Mouse (Mus musculus): ENCODE results near the gene Pdyn. TPM values are rescaled to one million over a fixed set of nuclear protein-coding genes. Genes with fewer than 3 reads are reported as not detected.
A peak's percentile ranks its signal among the peaks of the same experiment; 100 is the strongest.

Gene Pdyn
- polyA plus RNA-seq (2014; fragmentation: Nextera tagmentation; extraction: Ambion mirVana) = 0.25 and 0.40 TPM in 2 replicates

GRCm38 (mm10) chr2:129699484-129700158 lies at the start of gene Pdyn:
Gene Pdyn (minus strand): TSS chr2:129699844.
- ATAC-seq (replicated peaks; ENCODE audit: low FRiP score) (0 out of 2 replicates have a peak, but pooled peaks have one; percentile 36), DNase-seq (ENCODE audit: low spot score) (peak; percentile 75)
- Histone ChIP-seq H3K4me2 (ENCODE audit: low read depth, low read length, severe bottlenecking) (peak within 1 kb of the TSS; percentile 45), H3K36me3 (ENCODE audit: control insufficient read depth, insufficient read depth, low read length) (no peaks in the 10 kb centered on the region), H3K4me3 (ENCODE audit: low read depth, low read length) (peak within 1 kb of the TSS; percentile 12; the same call in 1 of the 2 replicates), H3K4me1 (replicated peaks; ENCODE audit: control insufficient read depth, insufficient read depth, low read length) (no peaks in the 10 kb centered on the region), H3K27me3 (ENCODE audit: control insufficient read depth, insufficient read depth, low read length) (peaks cover 2% of the 10 kb centered on the region; the same call in 1 of the 2 replicates), H3K9ac (ENCODE audit: low read length) (peak within 1 kb of the TSS; percentile 30; the same call in 1 of the 2 replicates), H3K9me3 (ENCODE audit: control insufficient read depth, low read length) (no peaks in the 10 kb centered on the region), H3K27ac (ENCODE audit: low read depth, low read length) (no peak within 1 kb of the TSS)
- 7% methylated on average over 20 of the region's 20 CpGs for WGBS

GRCm38 (mm10) chr2:129742016-129742415 lies 42.4 kb upstream of the Pdyn start:
- H3K36me3 ChIP-seq (ENCODE audit: control insufficient read depth, insufficient read depth, low read length) = no peaks in the 10 kb centered on the region
- no peak for DNase-seq (ENCODE audit: low spot score)
- H3K4me2 ChIP-seq (ENCODE audit: low read depth, low read length, severe bottlenecking) = no peak overlapping the region
- no peaks in the 10 kb centered on the region for H3K4me1 ChIP-seq (replicated peaks; ENCODE audit: control insufficient read depth, insufficient read depth, low read length)
- no peak overlapping the region for H3K4me3 ChIP-seq (ENCODE audit: low read depth, low read length)
- no peak overlapping the region for H3K9ac ChIP-seq (ENCODE audit: low read length)
- no peak overlapping the region for H3K27ac ChIP-seq (ENCODE audit: low read depth, low read length)
- H3K27me3 ChIP-seq (ENCODE audit: control insufficient read depth, insufficient read depth, low read length) = no peaks in the 10 kb centered on the region
- no peak for ATAC-seq (replicated peaks; ENCODE audit: low FRiP score)
- H3K9me3 ChIP-seq (ENCODE audit: control insufficient read depth, low read length) = no peaks in the 10 kb centered on the region
- 94% methylated on average over 7 of the region's 7 CpGs for WGBS

- Histone ChIP-seq H3K9ac (ENCODE audit: low read length) (no peak overlapping the region), H3K4me1 (replicated peaks; ENCODE audit: control insufficient read depth, insufficient read depth, low read length) (no peaks in the 10 kb centered on the region), H3K4me2 (ENCODE audit: low read depth, low read length, severe bottlenecking) (no peak overlapping the region), H3K27ac (ENCODE audit: low read depth, low read length) (no peak overlapping the region), H3K36me3 (ENCODE audit: control insufficient read depth, insufficient read depth, low read length) (no peaks in the 10 kb centered on the region), H3K9me3 (ENCODE audit: control insufficient read depth, low read length) (no peaks in the 10 kb centered on the region), H3K27me3 (ENCODE audit: control insufficient read depth, insufficient read depth, low read length) (no peaks in the 10 kb centered on the region), H3K4me3 (ENCODE audit: low read depth, low read length) (no peak overlapping the region)
- DNase-seq (ENCODE audit: low spot score) = no peak
- 87% methylated on average over 3 of the region's 3 CpGs for WGBS
- no peak for ATAC-seq (replicated peaks; ENCODE audit: low FRiP score)
Observed at GRCm38 (mm10) chr2:129740515-129740914, 40.9 kb upstream of the Pdyn start.

GRCm38 (mm10) chr2:129734031-129734430 lies 34.4 kb upstream of the Pdyn start:
- Histone ChIP-seq H3K36me3 (ENCODE audit: control insufficient read depth, insufficient read depth, low read length) (no peaks in the 10 kb centered on the region), H3K27ac (ENCODE audit: low read depth, low read length) (no peak overlapping the region), H3K9me3 (ENCODE audit: control insufficient read depth, low read length) (no peaks in the 10 kb centered on the region), H3K9ac (ENCODE audit: low read length) (no peak overlapping the region), H3K4me2 (ENCODE audit: low read depth, low read length, severe bottlenecking) (no peak overlapping the region), H3K4me1 (replicated peaks; ENCODE audit: control insufficient read depth, insufficient read depth, low read length) (no peaks in the 10 kb centered on the region), H3K27me3 (ENCODE audit: control insufficient read depth, insufficient read depth, low read length) (no peaks in the 10 kb centered on the region), H3K4me3 (ENCODE audit: low read depth, low read length) (no peak overlapping the region)
- DNase-seq (ENCODE audit: low spot score) (no peak), ATAC-seq (replicated peaks; ENCODE audit: low FRiP score) (no peak)
- 86% methylated on average over 8 of the region's 8 CpGs for WGBS

GRCm38 (mm10) chr2:129729681-129730080 lies 30.0 kb upstream of the Pdyn start:
- 87% methylated on average over 1 of the region's 1 CpGs for WGBS
- DNase-seq (ENCODE audit: low spot score) = no peak
- no peak overlapping the region for H3K9ac ChIP-seq (ENCODE audit: low read length)
- H3K36me3 ChIP-seq (ENCODE audit: control insufficient read depth, insufficient read depth, low read length) = no peaks in the 10 kb centered on the region
- H3K27ac ChIP-seq (ENCODE audit: low read depth, low read length) = no peak overlapping the region
- ATAC-seq (replicated peaks; ENCODE audit: low FRiP score) = no peak
- H3K4me1 ChIP-seq (replicated peaks; ENCODE audit: control insufficient read depth, insufficient read depth, low read length) = no peaks in the 10 kb centered on the region
- no peaks in the 10 kb centered on the region for H3K9me3 ChIP-seq (ENCODE audit: control insufficient read depth, low read length)
- H3K27me3 ChIP-seq (ENCODE audit: control insufficient read depth, insufficient read depth, low read length) = no peaks in the 10 kb centered on the region
- H3K4me2 ChIP-seq (ENCODE audit: low read depth, low read length, severe bottlenecking) = no peak overlapping the region
- no peak overlapping the region for H3K4me3 ChIP-seq (ENCODE audit: low read depth, low read length)

GRCm38 (mm10) chr2:129715671-129716070 lies 16.0 kb upstream of the Pdyn start:
- 20% methylated on average over 10 of the region's 10 CpGs for WGBS
- ATAC-seq (replicated peaks; ENCODE audit: low FRiP score) = no peak
- no peak overlapping the region for H3K4me2 ChIP-seq (ENCODE audit: low read depth, low read length, severe bottlenecking)
- no peaks in the 10 kb centered on the region for H3K27me3 ChIP-seq (ENCODE audit: control insufficient read depth, insufficient read depth, low read length)
- DNase-seq (ENCODE audit: low spot score) = peak; percentile 84
- H3K9ac ChIP-seq (ENCODE audit: low read length) = no peak overlapping the region
- no peaks in the 10 kb centered on the region for H3K4me1 ChIP-seq (replicated peaks; ENCODE audit: control insufficient read depth, insufficient read depth, low read length)
- no peaks in the 10 kb centered on the region for H3K9me3 ChIP-seq (ENCODE audit: control insufficient read depth, low read length)
- H3K36me3 ChIP-seq (ENCODE audit: control insufficient read depth, insufficient read depth, low read length) = no peaks in the 10 kb centered on the region
- no peak overlapping the region for H3K27ac ChIP-seq (ENCODE audit: low read depth, low read length)
- no peak overlapping the region for H3K4me3 ChIP-seq (ENCODE audit: low read depth, low read length)

GRCm38 (mm10) chr2:129713026-129713544 lies 13.4 kb upstream of the Pdyn start:
- H3K9ac ChIP-seq (ENCODE audit: low read length) = no peak overlapping the region
- H3K36me3 ChIP-seq (ENCODE audit: control insufficient read depth, insufficient read depth, low read length) = no peaks in the 10 kb centered on the region
- H3K4me2 ChIP-seq (ENCODE audit: low read depth, low read length, severe bottlenecking) = no peak overlapping the region
- DNase-seq (ENCODE audit: low spot score) (no peak), ATAC-seq (replicated peaks; ENCODE audit: low FRiP score) (no peak)
- no peaks in the 10 kb centered on the region for H3K4me1 ChIP-seq (replicated peaks; ENCODE audit: control insufficient read depth, insufficient read depth, low read length)
- 82% methylated on average over 5 of the region's 5 CpGs for WGBS
- no peak overlapping the region for H3K27ac ChIP-seq (ENCODE audit: low read depth, low read length)
- no peak overlapping the region for H3K4me3 ChIP-seq (ENCODE audit: low read depth, low read length)
- H3K9me3 ChIP-seq (ENCODE audit: control insufficient read depth, low read length) = no peaks in the 10 kb centered on the region
- no peaks in the 10 kb centered on the region for H3K27me3 ChIP-seq (ENCODE audit: control insufficient read depth, insufficient read depth, low read length)

- no peak overlapping the region for H3K4me3 ChIP-seq (ENCODE audit: low read depth, low read length)
- no peaks in the 10 kb centered on the region for H3K36me3 ChIP-seq (ENCODE audit: control insufficient read depth, insufficient read depth, low read length)
- H3K4me2 ChIP-seq (ENCODE audit: low read depth, low read length, severe bottlenecking) = no peak overlapping the region
- peak; percentile 79 for DNase-seq (ENCODE audit: low spot score)
- WGBS = 19% methylated on average over 4 of the region's 4 CpGs
- no peaks in the 10 kb centered on the region for H3K4me1 ChIP-seq (replicated peaks; ENCODE audit: control insufficient read depth, insufficient read depth, low read length)
- no peak overlapping the region for H3K9ac ChIP-seq (ENCODE audit: low read length)
- H3K27me3 ChIP-seq (ENCODE audit: control insufficient read depth, insufficient read depth, low read length) = peaks cover 2% of the 10 kb centered on the region; the same call in 1 of the 2 replicates
- ATAC-seq (replicated peaks; ENCODE audit: low FRiP score) = no peak
- H3K9me3 ChIP-seq (ENCODE audit: control insufficient read depth, low read length) = no peaks in the 10 kb centered on the region
- no peak overlapping the region for H3K27ac ChIP-seq (ENCODE audit: low read depth, low read length)
Observed at GRCm38 (mm10) chr2:129696059-129696458, 3.6 kb downstream of the Pdyn start.

- ATAC-seq (replicated peaks; ENCODE audit: low FRiP score) (no peak), DNase-seq (ENCODE audit: low spot score) (no peak)
- Histone ChIP-seq H3K36me3 (ENCODE audit: control insufficient read depth, insufficient read depth, low read length) (no peaks in the 10 kb centered on the region), H3K27me3 (ENCODE audit: control insufficient read depth, insufficient read depth, low read length) (peaks cover 2% of the 10 kb centered on the region; the same call in 1 of the 2 replicates), H3K4me2 (ENCODE audit: low read depth, low read length, severe bottlenecking) (no peak overlapping the region), H3K4me1 (replicated peaks; ENCODE audit: control insufficient read depth, insufficient read depth, low read length) (no peaks in the 10 kb centered on the region), H3K4me3 (ENCODE audit: low read depth, low read length) (no peak overlapping the region), H3K9me3 (ENCODE audit: control insufficient read depth, low read length) (no peaks in the 10 kb centered on the region), H3K27ac (ENCODE audit: low read depth, low read length) (no peak overlapping the region), H3K9ac (ENCODE audit: low read length) (no peak overlapping the region)
- WGBS = 70% methylated on average over 6 of the region's 6 CpGs
Observed at GRCm38 (mm10) chr2:129694303-129694702, 5.3 kb downstream of the Pdyn start.

Data from forebrain, embryonic 11.5 days (tissue).